Mouse (Mus musculus) MEL (cell line): ENCODE data around the gene Sdhaf1.

Experiments used
- CTCF ChIP-seq, 3 experiments: IDR thresholded peaks in 2 of 3; conservative IDR thresholded peaks in 1 of 3; 2 replicates each; pipeline ENCODE4 v1.5.1; 2011 to 2012; ENCODE audit warnings: low read length in 3 of 3, low read depth in 2 of 3, mild to moderate bottlenecking in 2 of 3, improper control_type of control experiment in 1 of 3, inconsistent platforms in 1 of 3, mixed read lengths in 1 of 3, moderate library complexity in 1 of 3; ENCODE audit not compliant: control insufficient read depth in 1 of 3, insufficient read depth in 1 of 3, poor library complexity in 1 of 3, severe bottlenecking in 1 of 3
- GATA1 ChIP-seq: IDR thresholded peaks from 2 replicates; pipeline ENCODE4 v1.6.1; 2011; ENCODE audit warnings: low read depth, low read length, improper control_type of control experiment
- NRF1 ChIP-seq: IDR thresholded peaks from 2 replicates; pipeline ENCODE4 v1.6.1; 2014; ENCODE audit warnings: low read depth, mild to moderate bottlenecking, inconsistent platforms, low read length, improper control_type of control experiment, moderate library complexity; ENCODE audit not compliant: poor library complexity, insufficient read depth, severe bottlenecking
- POLR2A ChIP-seq, 2 experiments: IDR thresholded peaks; 2 replicates each; pipeline ENCODE4 v1.6.1; 2011 to 2012; ENCODE audit warnings: low read length in 2 of 2, mild to moderate bottlenecking in 2 of 2, control low read depth in 1 of 2, improper control_type of control experiment in 1 of 2, low read depth in 1 of 2, moderate library complexity in 1 of 2; ENCODE audit not compliant: control insufficient read depth in 1 of 2, insufficient read depth in 1 of 2, poor library complexity in 1 of 2
- POLR2AphosphoS2 ChIP-seq: IDR thresholded peaks from 2 replicates; pipeline ENCODE4 v1.6.1; 2011; ENCODE audit warnings: low read length, improper control_type of control experiment
- USF1 ChIP-seq: IDR thresholded peaks from 2 replicates; pipeline ENCODE4 v1.6.1; 2014; ENCODE audit warnings: low read depth, mild to moderate bottlenecking, inconsistent platforms, low read length, improper control_type of control experiment, moderate library complexity

DNA sequence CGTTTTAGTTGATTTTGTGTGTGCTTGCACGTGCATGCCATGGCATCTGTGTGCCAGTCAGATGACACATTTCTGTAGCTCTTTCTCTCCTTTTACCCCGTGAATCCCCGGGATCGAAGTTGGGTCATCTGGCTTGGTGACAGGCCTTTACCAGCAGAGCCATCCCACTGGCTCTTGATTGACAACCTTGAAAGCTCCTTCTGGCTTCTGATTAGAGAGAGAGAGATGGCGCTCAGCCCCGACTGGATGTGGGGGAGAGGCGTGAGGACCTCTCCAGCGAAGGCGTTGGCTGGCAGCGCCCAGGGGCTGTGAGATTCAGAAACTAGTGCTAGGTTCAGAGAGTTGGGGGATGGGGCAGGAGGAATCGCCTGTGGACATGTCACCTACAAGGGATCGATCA lies 29.9 kb downstream of the Sdhaf1 start:
- no peak for TF ChIP-seq CTCF (IDR thresholded peaks at IDR 0.05 in 2 of 3, conservative IDR thresholded peaks at IDR 0.05 in 1 of 3; ENCODE audit: control insufficient read depth in 1 of 3, insufficient read depth in 1 of 3, low read depth in 2 of 3, low read length in 3 of 3, poor library complexity in 1 of 3, severe bottlenecking in 1 of 3)
- TF ChIP-seq NRF1: no peak
- TF ChIP-seq POLR2A (IDR thresholded peaks at IDR 0.05; ENCODE audit: control insufficient read depth in 1 of 2, insufficient read depth in 1 of 2, low read depth in 1 of 2, low read length in 2 of 2, poor library complexity in 1 of 2): no peak
- TF ChIP-seq GATA1: no peak
- TF ChIP-seq USF1: no peak
- no peak for TF ChIP-seq POLR2AphosphoS2
